Mouse (Mus musculus): Measurements from ENCODE around the gene Slc35e3. TPM values are rescaled to one million over a fixed set of nuclear protein-coding genes. Genes with fewer than 3 reads are reported as not detected.

Slc35e3 gene
- polyA plus RNA-seq, 1 experiment = 19.1 TPM

- DNase-seq = no peak
- 93% methylated on average over 17 of the region's 17 CpGs for WGBS
Measured at GRCm38 (mm10) chr10:117777501-117778327, 31.5 kb upstream of the Slc35e3 start.

GRCm38 (mm10) chr10:117777103-117777470 lies 30.9 kb upstream of the Slc35e3 start:
- whole genome bisulfite sequencing = 98% methylated on average over 3 of the region's 3 CpGs
- no peak for DNase-seq
- TF ChIP-seq CTCF (IDR thresholded peaks at IDR 0.05; ENCODE audit: insufficient read depth, low read length) (no peak), POLR2A (IDR thresholded peaks at IDR 0.05; ENCODE audit: borderline replicate concordance, extremely low read depth, low read depth, low read length) (no peak)
- no peaks in the 10 kb centered on the region for H3K4me1 ChIP-seq (ENCODE audit: control insufficient read depth, insufficient read depth, low read length)
- H3K4me3 ChIP-seq (replicated peaks; ENCODE audit: extremely low read depth, low read depth, low read length) = no peak overlapping the region

More at GRCm38 (mm10) chr10:117777501-117778327, 31.5 kb upstream of the Slc35e3 start:
- no peaks in the 10 kb centered on the region for H3K4me1 ChIP-seq (ENCODE audit: control insufficient read depth, insufficient read depth, low read length)
- TF ChIP-seq POLR2A (IDR thresholded peaks at IDR 0.05; ENCODE audit: borderline replicate concordance, extremely low read depth, low read depth, low read length) (no peak), CTCF (IDR thresholded peaks at IDR 0.05; ENCODE audit: insufficient read depth, low read length) (no peak)
- H3K4me3 ChIP-seq (replicated peaks; ENCODE audit: extremely low read depth, low read depth, low read length) = no peak overlapping the region

GRCm38 (mm10) chr10:117776281-117777102 lies 30.3 kb upstream of the Slc35e3 start:
- WGBS = 84% methylated on average over 12 of the region's 12 CpGs
- H3K4me1 ChIP-seq (ENCODE audit: control insufficient read depth, insufficient read depth, low read length) = no peaks in the 10 kb centered on the region
- DNase-seq = no peak
- H3K4me3 ChIP-seq (replicated peaks; ENCODE audit: extremely low read depth, low read depth, low read length) = no peak overlapping the region
- no peak for TF ChIP-seq CTCF (IDR thresholded peaks at IDR 0.05; ENCODE audit: insufficient read depth, low read length)
- no peak for TF ChIP-seq POLR2A (IDR thresholded peaks at IDR 0.05; ENCODE audit: borderline replicate concordance, extremely low read depth, low read depth, low read length)

- H3K4me3 ChIP-seq (replicated peaks; ENCODE audit: extremely low read depth, low read depth, low read length) = no peak overlapping the region
- H3K4me1 ChIP-seq (ENCODE audit: control insufficient read depth, insufficient read depth, low read length) = no peaks in the 10 kb centered on the region
- WGBS = 93% methylated on average over 6 of the region's 6 CpGs
- no peak for DNase-seq
- TF ChIP-seq CTCF (IDR thresholded peaks at IDR 0.05; ENCODE audit: insufficient read depth, low read length) = no peak
- no peak for TF ChIP-seq POLR2A (IDR thresholded peaks at IDR 0.05; ENCODE audit: borderline replicate concordance, extremely low read depth, low read depth, low read length)
Measured at GRCm38 (mm10) chr10:117775401-117776144, 29.4 kb upstream of the Slc35e3 start.

GRCm38 (mm10) chr10:117774817-117775120 lies 28.6 kb upstream of the Slc35e3 start:
- no peak for DNase-seq
- TF ChIP-seq POLR2A (IDR thresholded peaks at IDR 0.05; ENCODE audit: borderline replicate concordance, extremely low read depth, low read depth, low read length) = no peak
- TF ChIP-seq CTCF (IDR thresholded peaks at IDR 0.05; ENCODE audit: insufficient read depth, low read length) = no peak
- WGBS = 100% methylated on average over 1 of the region's 1 CpGs
- Histone ChIP-seq H3K4me3 (replicated peaks; ENCODE audit: extremely low read depth, low read depth, low read length) (no peak overlapping the region), H3K4me1 (ENCODE audit: control insufficient read depth, insufficient read depth, low read length) (no peaks in the 10 kb centered on the region)

- DNase-seq = no peak
- no peak overlapping the region for H3K4me3 ChIP-seq (replicated peaks; ENCODE audit: extremely low read depth, low read depth, low read length)
- H3K4me1 ChIP-seq (ENCODE audit: control insufficient read depth, insufficient read depth, low read length) = no peaks in the 10 kb centered on the region
- TF ChIP-seq POLR2A (IDR thresholded peaks at IDR 0.05; ENCODE audit: borderline replicate concordance, extremely low read depth, low read depth, low read length) (no peak), CTCF (IDR thresholded peaks at IDR 0.05; ENCODE audit: insufficient read depth, low read length) (no peak)
- WGBS = 93% methylated on average over 22 of the region's 22 CpGs
Measured at GRCm38 (mm10) chr10:117774011-117774816, 28.0 kb upstream of the Slc35e3 start.

GRCm38 (mm10) chr10:117773106-117773720 lies 27.0 kb upstream of the Slc35e3 start:
- 93% methylated on average over 7 of the region's 7 CpGs for WGBS
- TF ChIP-seq POLR2A (IDR thresholded peaks at IDR 0.05; ENCODE audit: borderline replicate concordance, extremely low read depth, low read depth, low read length) (no peak), CTCF (IDR thresholded peaks at IDR 0.05; ENCODE audit: insufficient read depth, low read length) (no peak)
- no peak overlapping the region for H3K4me3 ChIP-seq (replicated peaks; ENCODE audit: extremely low read depth, low read depth, low read length)
- H3K4me1 ChIP-seq (ENCODE audit: control insufficient read depth, insufficient read depth, low read length) = no peaks in the 10 kb centered on the region
- DNase-seq = no peak

GRCm38 (mm10) chr10:117772364-117773105 lies 26.4 kb upstream of the Slc35e3 start:
- Histone ChIP-seq H3K4me1 (ENCODE audit: control insufficient read depth, insufficient read depth, low read length) (no peaks in the 10 kb centered on the region), H3K4me3 (replicated peaks; ENCODE audit: extremely low read depth, low read depth, low read length) (no peak overlapping the region)
- 94% methylated on average over 17 of the region's 17 CpGs for whole genome bisulfite sequencing
- TF ChIP-seq CTCF (IDR thresholded peaks at IDR 0.05; ENCODE audit: insufficient read depth, low read length) = no peak
- TF ChIP-seq POLR2A (IDR thresholded peaks at IDR 0.05; ENCODE audit: borderline replicate concordance, extremely low read depth, low read depth, low read length) = no peak
- DNase-seq = no peak
